Mouse (Mus musculus) embryonic facial prominence, embryonic 14.5 days (tissue): ENCODE measurements at regions not wholly inside any gene's neighbourhood (a gene's known extent, or its start where the extent isn't known, plus 50 kb on each side); places are given as distances from the start of the nearest gene placed in this dataset.
"Not testable (repeated sequence)": the region's sequence is repeated elsewhere in the genome, so short reads cannot be mapped to it uniquely, and the experiment has no call there.

Experiments
- ATAC-seq: fragments of 200-750 bp; cut with Nextera tagmentation; 2 replicates; pipeline ENCODE4 v1.8.0; 2017; ENCODE audit warnings: low read depth, moderate number of reproducible peaks, moderate TSS enrichment
- DNase-seq: peaks from one replicate; pipeline ENCODE4 v3.0.0-alpha.2; 2015; ENCODE audit warnings: low spot score
- H3K27ac ChIP-seq: fragments of 300-500 bp; sonication (generic); replicated peaks from 2 replicates; pipeline ENCODE4 v1.5.1; 2014; ENCODE audit warnings: low read depth, mild to moderate bottlenecking, low read length, moderate library complexity
- H3K27me3 ChIP-seq: fragments of 300-500 bp; sonication (generic); replicated peaks from 2 replicates; pipeline ENCODE4 v1.6.1; 2014; ENCODE audit warnings: low read length; ENCODE audit not compliant: control insufficient read depth, insufficient read depth
- H3K36me3 ChIP-seq: fragments of 300-500 bp; sonication (generic); 2 replicates; pipeline ENCODE4 v1.6.1; 2014; ENCODE audit warnings: low read length, mixed read lengths; ENCODE audit not compliant: control insufficient read depth, insufficient read depth
- H3K4me1 ChIP-seq: fragments of 300-500 bp; sonication (generic); 2 replicates; pipeline ENCODE4 v1.6.1; 2014; ENCODE audit warnings: antibody characterized with exemption, low read length; ENCODE audit not compliant: control insufficient read depth, insufficient read depth
- H3K4me2 ChIP-seq: fragments of 300-500 bp; sonication (generic); 2 replicates; pipeline ENCODE4 v1.6.1; 2014; ENCODE audit warnings: low read depth, mild to moderate bottlenecking, low read length, moderate library complexity, mixed read lengths
- H3K4me3 ChIP-seq: fragments of 300-500 bp; sonication (generic); 2 replicates; pipeline ENCODE4 v1.5.1; 2014; ENCODE audit warnings: low read depth, mild to moderate bottlenecking, low read length
- H3K9ac ChIP-seq: fragments of 300-500 bp; sonication (generic); 2 replicates; pipeline ENCODE4 v1.6.1; 2014; ENCODE audit warnings: low read depth, mild to moderate bottlenecking, low read length, moderate library complexity, mixed read lengths
- H3K9me3 ChIP-seq: fragments of 300-500 bp; sonication (generic); 2 replicates; pipeline ENCODE4 v1.6.1; 2016; ENCODE audit warnings: low read length; ENCODE audit not compliant: control insufficient read depth
- whole genome bisulfite sequencing: fragments of 180-500 bp; shearing (Covaris S2); extraction: QIAGEN DNeasy Blood & Tissue Kit; methylation state at CpG from one replicate; pipeline ENCODE4 v1.1.7; 2014; 5-methylcytosine and 5-hydroxymethylcytosine counted together

DNA sequence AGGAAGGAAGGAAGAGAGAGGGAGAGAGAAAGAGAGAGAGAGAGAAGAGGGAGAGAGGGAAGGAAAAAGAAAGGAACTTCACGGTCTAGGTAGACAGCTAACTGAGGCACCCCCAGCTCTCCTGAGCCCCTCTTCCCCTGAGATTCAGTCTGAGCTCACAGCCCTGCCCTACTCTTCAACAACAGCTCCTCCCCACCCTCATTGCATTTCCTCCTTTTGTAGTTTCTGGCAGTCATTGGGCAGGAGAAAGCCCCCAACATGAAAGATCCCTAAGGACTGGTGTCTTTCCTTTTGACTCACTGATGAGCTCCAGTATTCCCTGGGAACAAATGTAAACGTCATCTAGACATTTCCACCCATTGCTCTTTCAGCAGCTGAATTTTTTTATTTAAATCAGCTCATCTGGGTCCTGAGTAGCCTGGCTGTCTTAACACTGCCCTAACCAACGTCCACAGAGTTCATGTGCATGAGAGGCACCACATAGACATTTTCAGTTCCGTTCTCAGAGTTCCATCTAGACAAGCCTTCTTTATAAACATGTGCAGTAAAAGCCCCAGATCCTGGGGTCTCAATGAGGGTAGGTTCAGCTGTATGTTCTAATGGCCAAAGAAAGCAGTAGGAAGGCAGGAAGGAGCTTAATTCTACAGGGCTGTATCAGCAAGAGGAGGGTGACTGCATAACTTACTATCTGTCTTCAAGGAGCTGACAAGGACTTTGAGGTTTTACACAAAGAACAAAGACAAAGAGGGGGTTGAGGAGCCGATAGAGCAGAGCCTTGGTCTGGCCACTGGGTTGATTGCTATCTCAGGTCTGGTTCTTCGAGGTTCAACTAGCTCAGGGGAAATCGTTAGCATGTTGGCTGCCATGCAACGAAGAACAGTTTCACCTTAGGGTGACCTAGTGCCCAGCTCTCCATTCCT, 87.6 kb upstream of the Ifngr1 start:
- no peak for DNase-seq
- Histone ChIP-seq H3K4me1 (no peaks in the 10 kb centered on the region), H3K4me3 (no peak overlapping the region), H3K4me2 (no peak overlapping the region), H3K27me3 (no peaks in the 10 kb centered on the region; the same call in 1 of the 2 replicates), H3K27ac (no peak overlapping the region), H3K36me3 (no peaks in the 10 kb centered on the region), H3K9ac (no peak overlapping the region), H3K9me3 (no peaks in the 10 kb centered on the region)
- ATAC-seq, result no peak
- 66% methylated on average over 8 of the region's 8 CpGs for WGBS

DNA sequence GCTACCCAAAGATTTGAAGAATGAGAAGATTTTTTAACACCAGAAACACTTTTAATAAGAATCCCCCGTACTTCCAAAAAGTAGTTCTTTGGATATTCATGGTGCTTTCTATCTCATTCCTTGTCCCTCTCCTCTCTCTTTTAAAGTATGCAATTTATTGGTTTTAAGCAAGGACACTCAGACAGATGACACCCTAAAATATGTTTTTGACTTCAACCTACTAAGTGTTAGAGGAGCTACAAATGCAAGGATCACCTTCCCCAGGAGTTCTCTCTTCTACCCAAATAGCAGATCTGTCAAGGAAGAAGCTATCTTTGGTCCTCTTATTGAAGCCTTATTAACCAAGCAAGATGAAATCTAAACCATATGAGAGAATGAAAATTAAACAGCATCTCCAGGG, 86.6 kb upstream of the Ifngr1 start:
- Histone ChIP-seq H3K36me3 (no peaks in the 10 kb centered on the region), H3K27me3 (no peaks in the 10 kb centered on the region; the same call in 1 of the 2 replicates), H3K4me2 (no peak overlapping the region), H3K9me3 (no peaks in the 10 kb centered on the region), H3K9ac (no peak overlapping the region), H3K4me1 (no peaks in the 10 kb centered on the region), H3K27ac (no peak overlapping the region), H3K4me3 (no peak overlapping the region)
- WGBS, result 93% methylated on average over 1 of the region's 1 CpGs
- no peak for ATAC-seq
- no peak for DNase-seq

DNA sequence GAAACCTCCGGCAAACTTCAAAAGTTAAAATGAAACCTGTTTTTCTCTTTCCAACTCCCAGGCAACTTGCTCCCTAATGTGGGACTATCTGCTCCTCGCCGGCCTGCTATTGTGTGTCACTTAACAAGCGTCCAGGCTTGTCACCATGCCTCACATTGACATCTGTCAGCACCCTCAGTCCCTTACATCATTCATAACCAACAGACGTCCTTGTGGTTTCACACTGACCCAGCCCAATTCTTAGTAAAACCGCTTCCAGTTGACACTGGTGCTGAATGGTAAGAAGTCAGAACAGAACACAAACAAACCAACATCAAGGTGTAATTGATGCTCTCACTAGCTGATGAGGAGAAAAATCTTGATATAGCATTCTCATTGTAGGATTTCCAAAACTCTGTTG, 85.8 kb upstream of the Ifngr1 start:
- Histone ChIP-seq H3K9me3 (no peaks in the 10 kb centered on the region), H3K36me3 (no peaks in the 10 kb centered on the region), H3K4me2 (no peak overlapping the region), H3K27ac (no peak overlapping the region), H3K4me1 (no peaks in the 10 kb centered on the region), H3K4me3 (no peak overlapping the region), H3K9ac (no peak overlapping the region), H3K27me3 (no peaks in the 10 kb centered on the region; the same call in 1 of the 2 replicates)
- DNase-seq (no peak), ATAC-seq (no peak)
- 65% methylated on average over 6 of the region's 6 CpGs for WGBS

DNA sequence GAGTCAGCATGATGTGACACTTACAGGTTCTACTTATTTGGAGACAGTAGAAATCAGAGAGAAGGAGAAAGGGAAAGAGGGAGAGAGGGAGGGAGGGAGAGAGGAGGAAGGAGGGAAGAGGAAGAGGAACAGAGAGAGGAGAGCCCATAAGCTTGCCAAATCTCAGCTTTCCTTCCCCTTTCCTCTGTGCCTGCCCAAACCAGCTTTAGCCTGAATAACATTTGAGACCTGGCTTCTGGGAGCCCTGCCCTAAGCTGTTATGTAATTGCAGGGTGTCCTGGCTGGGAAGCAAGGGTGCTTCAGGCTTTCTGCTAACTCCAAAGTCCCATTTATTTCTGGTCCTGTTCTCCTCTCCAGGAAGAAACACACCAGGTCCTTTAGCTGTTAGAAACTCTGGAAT, 85.3 kb upstream of the Ifngr1 start:
- Histone ChIP-seq H3K4me2 (no peak overlapping the region), H3K27ac (no peak overlapping the region), H3K27me3 (no peaks in the 10 kb centered on the region; the same call in 1 of the 2 replicates), H3K9ac (no peak overlapping the region), H3K9me3 (no peaks in the 10 kb centered on the region), H3K4me1 (no peaks in the 10 kb centered on the region), H3K36me3 (no peaks in the 10 kb centered on the region), H3K4me3 (no peak overlapping the region)
- no peak for ATAC-seq
- DNase-seq, result no peak

DNA sequence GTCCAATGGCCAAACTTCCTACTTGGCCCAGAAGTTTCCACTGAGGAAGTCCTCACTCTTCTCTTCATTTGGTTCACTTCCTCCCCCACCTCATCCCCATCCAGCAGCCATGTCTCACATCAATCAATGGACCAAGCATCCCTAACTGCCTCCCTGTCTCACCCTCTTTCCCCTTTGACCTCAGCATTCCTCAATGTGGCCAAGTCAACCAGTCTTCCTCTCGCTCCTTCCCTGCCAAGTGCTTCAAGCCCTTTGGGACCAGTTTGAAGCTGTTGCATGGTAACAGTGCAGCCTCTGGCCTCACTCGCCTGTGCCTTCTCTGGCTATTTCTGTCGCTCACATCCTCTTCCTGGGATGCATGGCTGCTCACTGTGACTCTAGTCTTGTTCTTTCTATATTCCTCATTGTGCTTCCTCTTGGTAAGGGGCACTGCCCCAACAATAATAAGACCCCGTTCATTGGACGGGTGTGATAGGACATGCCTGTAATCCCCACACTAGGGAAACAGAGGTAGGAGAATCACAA, 83.5 kb upstream of the Ifngr1 start:
- no peak for ATAC-seq
- 71% methylated on average over 5 of the region's 5 CpGs for WGBS
- no peak for DNase-seq

DNA sequence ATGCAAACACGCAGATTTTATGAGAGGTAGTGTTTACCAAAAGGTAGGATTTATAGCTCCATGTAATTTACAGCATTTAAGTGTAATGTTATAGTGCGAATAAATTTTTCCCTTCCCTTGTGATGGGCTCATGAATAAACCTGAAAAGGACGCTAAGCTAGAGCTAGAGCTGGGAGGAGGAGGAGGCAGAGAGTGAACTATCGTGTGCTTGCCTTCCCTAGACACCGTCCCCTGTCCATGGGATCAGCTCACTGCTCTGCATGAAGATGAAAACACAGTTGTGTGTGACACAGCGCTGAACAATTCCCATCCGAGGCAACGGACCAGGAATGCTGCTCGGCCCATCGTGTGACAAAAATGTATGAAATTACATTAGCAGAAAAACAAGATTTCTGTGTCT, 81.7 kb upstream of the Ifngr1 start:
- H3K27ac ChIP-seq, result no peak overlapping the region
- H3K36me3 ChIP-seq, result no peaks in the 10 kb centered on the region
- H3K9me3 ChIP-seq, result no peaks in the 10 kb centered on the region
- H3K4me2 ChIP-seq, result no peak overlapping the region
- DNase-seq, result no peak
- no peak overlapping the region for H3K4me3 ChIP-seq
- no peak overlapping the region for H3K9ac ChIP-seq
- WGBS, result 71% methylated on average over 10 of the region's 10 CpGs
- ATAC-seq, result no peak
- H3K4me1 ChIP-seq, result no peaks in the 10 kb centered on the region
- no peaks in the 10 kb centered on the region for H3K27me3 ChIP-seq

More for the DNA sequence above, 83.5 kb upstream of the Ifngr1 start:
- H3K4me2 ChIP-seq, result no peak overlapping the region
- H3K4me3 ChIP-seq, result no peak overlapping the region
- no peak overlapping the region for H3K27ac ChIP-seq
- no peaks in the 10 kb centered on the region for H3K4me1 ChIP-seq
- H3K9me3 ChIP-seq, result no peaks in the 10 kb centered on the region
- H3K36me3 ChIP-seq, result no peaks in the 10 kb centered on the region
- no peak overlapping the region for H3K9ac ChIP-seq
- no peaks in the 10 kb centered on the region; the same call in 1 of the 2 replicates for H3K27me3 ChIP-seq

DNA sequence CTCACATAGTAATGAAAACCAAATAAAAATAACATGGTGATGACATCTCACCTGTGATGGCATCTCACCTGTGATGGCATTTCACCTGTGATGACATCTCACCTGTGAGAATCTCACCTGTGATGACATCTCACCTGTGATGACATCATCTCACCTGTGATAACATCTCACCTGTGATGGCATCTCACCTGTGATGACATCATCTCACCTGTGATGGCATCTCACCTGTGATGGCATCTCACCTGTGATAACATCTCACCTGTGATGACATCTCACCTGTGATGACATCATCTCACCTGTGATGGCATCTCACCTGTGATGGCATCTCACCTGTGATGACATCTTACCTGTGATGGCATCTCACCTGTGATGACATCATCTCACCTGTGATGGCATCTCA, 77.4 kb upstream of the Ifngr1 start:
- DNase-seq, result not testable (repeated sequence)

DNA sequence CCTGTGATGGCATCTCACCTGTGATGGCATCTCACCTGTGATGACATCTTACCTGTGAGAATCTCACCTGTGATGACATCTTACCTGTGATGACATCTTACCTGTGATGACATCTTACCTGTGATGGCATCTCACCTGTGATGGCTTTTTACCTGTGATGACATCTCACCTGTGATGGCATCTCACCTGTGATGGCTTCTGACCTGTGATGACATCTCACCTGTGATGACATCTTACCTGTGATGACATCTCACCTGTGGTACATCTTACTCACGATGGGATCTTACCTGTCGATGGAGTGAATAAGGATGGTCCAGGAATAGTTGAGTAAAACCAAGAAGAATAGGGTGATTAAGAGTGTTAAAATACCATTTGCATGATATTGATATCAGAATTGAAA, 76.9 kb upstream of the Ifngr1 start:
- Histone ChIP-seq H3K4me2 (no peak overlapping the region), H3K4me3 (no peak overlapping the region), H3K27me3 (no peaks in the 10 kb centered on the region), H3K27ac (no peak overlapping the region), H3K4me1 (no peaks in the 10 kb centered on the region), H3K9me3 (no peaks in the 10 kb centered on the region), H3K36me3 (no peaks in the 10 kb centered on the region), H3K9ac (no peak overlapping the region)
- ATAC-seq (no peak), DNase-seq (no peak)
- WGBS, result 95% methylated on average over 2 of the region's 2 CpGs

More for the DNA sequence above, 77.4 kb upstream of the Ifngr1 start:
- ATAC-seq, H3K27me3 ChIP-seq, H3K27ac ChIP-seq, H3K4me3 ChIP-seq, H3K4me1 ChIP-seq, H3K9ac ChIP-seq, H3K9me3 ChIP-seq, H3K36me3 ChIP-seq, H3K4me2 ChIP-seq: not testable (repeated sequence)

DNA sequence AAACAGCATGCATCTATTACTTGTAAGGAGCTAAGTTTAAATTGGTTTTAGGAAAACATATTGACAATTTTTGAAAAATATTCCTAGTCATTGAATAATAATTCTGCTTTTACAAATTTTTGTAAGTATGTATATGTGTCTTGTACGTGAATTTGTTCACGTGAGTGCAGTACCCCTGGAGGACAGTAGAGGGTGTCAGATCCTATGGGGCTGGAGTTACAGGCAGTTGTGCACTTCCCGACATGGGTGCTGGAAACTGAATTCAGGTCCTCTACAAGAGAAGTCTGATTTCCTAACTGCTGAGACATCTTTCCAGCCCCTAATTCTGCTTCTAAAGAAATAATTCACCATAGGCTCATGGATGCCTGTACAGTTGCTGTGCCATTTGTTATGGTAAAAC, 75.7 kb upstream of the Ifngr1 start:
- no peaks in the 10 kb centered on the region for H3K9me3 ChIP-seq
- no peaks in the 10 kb centered on the region for H3K4me1 ChIP-seq
- ATAC-seq (no peak), DNase-seq (no peak)
- H3K36me3 ChIP-seq, result no peaks in the 10 kb centered on the region
- no peak overlapping the region for H3K4me3 ChIP-seq
- WGBS, result 94% methylated on average over 3 of the region's 3 CpGs
- H3K9ac ChIP-seq, result no peak overlapping the region
- H3K4me2 ChIP-seq, result no peak overlapping the region
- no peak overlapping the region for H3K27ac ChIP-seq
- no peaks in the 10 kb centered on the region for H3K27me3 ChIP-seq
